Mouse (Mus musculus) bone marrow, adult 2 months (tissue): ENCODE measurements around the gene Ptprn2. TPM values are rescaled to one million over a fixed set of nuclear protein-coding genes. Genes with fewer than 3 reads are reported as not detected.

Source experiments
- H3K27ac ChIP-seq: fragments of 200-500 bp; 2 replicates; pipeline ENCODE4 v1.5.1; 2012; ENCODE audit warnings: low read depth, mild to moderate bottlenecking, control low read depth, inconsistent platforms, low read length; ENCODE audit not compliant: control insufficient read depth, poor library complexity, insufficient read depth
- H3K4me1 ChIP-seq: fragments of 200-500 bp; 2 replicates; pipeline ENCODE4 v1.6.1; 2011; ENCODE audit warnings: low read length; ENCODE audit not compliant: control insufficient read depth, insufficient read depth
- H3K4me3 ChIP-seq: fragments of 200-500 bp; replicated peaks from 2 replicates; pipeline ENCODE3; 2011; ENCODE audit warnings: mild to moderate bottlenecking, low read depth, low read length, control low read depth; ENCODE audit not compliant: control insufficient read depth
- CTCF ChIP-seq: fragments of 200-500 bp; IDR thresholded peaks from 2 replicates; pipeline ENCODE4 v1.5.1; 2011; ENCODE audit warnings: low read length, control low read depth; ENCODE audit not compliant: control insufficient read depth, insufficient read depth
- POLR2A ChIP-seq: fragments of 200-500 bp; IDR thresholded peaks from 2 replicates; pipeline ENCODE4 v1.6.1; 2011; ENCODE audit warnings: low read depth, mild to moderate bottlenecking, control low read depth, low read length, borderline replicate concordance; ENCODE audit not compliant: control insufficient read depth
- WGBS: fragments of 180-500 bp; shearing (Covaris S2); methylation state at CpG from one replicate; pipeline ENCODE4 v1.1.7; 2018; 5-methylcytosine and 5-hydroxymethylcytosine counted together
- polyA plus RNA-seq: library from polyadenylated mRNA; stranded (reverse); fragments of >200 nt; gene quantifications from 2 replicates; pipeline ENCODE4 v1.2.4, GENCODE M21; 2011; ENCODE audit warnings: low replicate concordance; ENCODE audit not compliant: missing spikeins, insufficient read depth, insufficient read length

The Ptprn2 gene
- polyA plus RNA-seq, 1 experiment, result 0.35 TPM

DNA sequence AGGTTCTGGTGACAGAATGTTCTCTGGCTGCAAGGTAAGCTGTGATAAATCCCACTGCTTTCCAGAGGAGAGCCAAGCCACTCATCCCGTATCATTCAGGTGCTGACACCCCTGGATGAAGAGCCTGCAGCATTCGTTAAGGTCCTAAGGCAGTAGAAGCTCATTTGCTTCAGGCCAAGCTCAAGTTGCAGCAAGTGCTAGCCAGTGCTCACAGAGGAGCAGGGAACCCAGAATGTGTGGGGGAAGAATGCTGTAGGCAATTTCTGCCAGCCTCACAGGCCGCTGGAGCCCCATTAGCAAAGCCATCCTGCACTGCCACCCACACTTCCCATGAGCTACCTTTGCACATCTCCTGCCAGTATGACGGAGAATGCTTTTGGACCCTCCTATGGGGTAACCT, 706.5 kb downstream of the Ptprn2 start:
- Histone ChIP-seq H3K27ac (no peak overlapping the region), H3K4me3 (no peak overlapping the region), H3K4me1 (no peaks in the 10 kb centered on the region)
- TF ChIP-seq POLR2A (no peak), CTCF (no peak)
- WGBS, result 79% methylated on average over 4 of the region's 4 CpGs

GRCm38 (mm10) chr12:117196721-117197425, 711.4 kb downstream of the Ptprn2 start:
- WGBS, result 52% methylated on average over 12 of the region's 12 CpGs
- TF ChIP-seq POLR2A, result no peak
- TF ChIP-seq CTCF, result no peak
- no peaks in the 10 kb centered on the region for H3K4me1 ChIP-seq
- H3K27ac ChIP-seq, result no peak overlapping the region
- no peak overlapping the region for H3K4me3 ChIP-seq

GRCm38 (mm10) chr12:117198093-117198492, 712.6 kb downstream of the Ptprn2 start:
- WGBS, result 85% methylated on average over 8 of the region's 8 CpGs
- no peaks in the 10 kb centered on the region for H3K4me1 ChIP-seq
- H3K27ac ChIP-seq, result no peak overlapping the region
- H3K4me3 ChIP-seq, result no peak overlapping the region
- no peak for TF ChIP-seq POLR2A
- TF ChIP-seq CTCF, result no peak

- Histone ChIP-seq H3K4me3 (no peak overlapping the region), H3K4me1 (no peaks in the 10 kb centered on the region), H3K27ac (no peak overlapping the region)
- WGBS, result 31% methylated on average over 9 of the region's 9 CpGs
- TF ChIP-seq POLR2A (no peak), CTCF (no peak)
Measured at GRCm38 (mm10) chr12:117200117-117200516, 714.6 kb downstream of the Ptprn2 start.

GRCm38 (mm10) chr12:117200590-117200989, 715.1 kb downstream of the Ptprn2 start:
- TF ChIP-seq CTCF, result no peak
- no peak for TF ChIP-seq POLR2A
- Histone ChIP-seq H3K27ac (no peak overlapping the region), H3K4me1 (no peaks in the 10 kb centered on the region), H3K4me3 (no peak overlapping the region)
- 72% methylated on average over 5 of the region's 5 CpGs for WGBS

- Histone ChIP-seq H3K4me3 (no peak overlapping the region), H3K27ac (no peak overlapping the region), H3K4me1 (no peaks in the 10 kb centered on the region)
- 50% methylated on average over 7 of the region's 7 CpGs for WGBS
- TF ChIP-seq CTCF (no peak), POLR2A (no peak)
Measured at GRCm38 (mm10) chr12:117203506-117203905, 718.0 kb downstream of the Ptprn2 start.

- Histone ChIP-seq H3K4me1 (no peaks in the 10 kb centered on the region), H3K4me3 (no peak overlapping the region), H3K27ac (no peak overlapping the region)
- TF ChIP-seq POLR2A (no peak), CTCF (no peak)
Measured at GRCm38 (mm10) chr12:117204905-117205304, 719.4 kb downstream of the Ptprn2 start.

GRCm38 (mm10) chr12:117207421-117208120, 722.1 kb downstream of the Ptprn2 start:
- H3K27ac ChIP-seq, result no peak overlapping the region
- H3K4me1 ChIP-seq, result no peaks in the 10 kb centered on the region
- 17% methylated on average over 4 of the region's 4 CpGs for WGBS
- no peak overlapping the region for H3K4me3 ChIP-seq
- TF ChIP-seq POLR2A, result no peak
- TF ChIP-seq CTCF, result no peak
